Mouse (Mus musculus): ENCODE measurements around the gene Cfap61.

Gene Cfap61

GRCm38 (mm10) chr2:146250236-146250904, 315.8 kb downstream of the Cfap61 start:
- no peak for DNase-seq (ENCODE audit: extremely low read depth, insufficient read length, low spot score)

- no peak for DNase-seq (ENCODE audit: extremely low read depth, insufficient read length, low spot score)
Observed at GRCm38 (mm10) chr2:146254387-146254786, 319.8 kb downstream of the Cfap61 start.

- no peak for DNase-seq (ENCODE audit: extremely low read depth, insufficient read length, low spot score)
Observed at GRCm38 (mm10) chr2:146255636-146256035, 321.1 kb downstream of the Cfap61 start.

- DNase-seq (ENCODE audit: extremely low read depth, insufficient read length, low spot score), result no peak
Observed at GRCm38 (mm10) chr2:146256321-146256875, 321.8 kb downstream of the Cfap61 start.

GRCm38 (mm10) chr2:146257037-146257436, 322.5 kb downstream of the Cfap61 start:
- DNase-seq (ENCODE audit: extremely low read depth, insufficient read length, low spot score), result no peak

- DNase-seq (ENCODE audit: extremely low read depth, insufficient read length, low spot score), result no peak
Observed at GRCm38 (mm10) chr2:146257609-146258008, 323.0 kb downstream of the Cfap61 start.

GRCm38 (mm10) chr2:146258736-146259469, 324.3 kb downstream of the Cfap61 start:
- DNase-seq (ENCODE audit: extremely low read depth, insufficient read length, low spot score), result no peak

- no peak for DNase-seq (ENCODE audit: extremely low read depth, insufficient read length, low spot score)
Observed at GRCm38 (mm10) chr2:146259787-146260560, 325.4 kb downstream of the Cfap61 start.

- DNase-seq (ENCODE audit: extremely low read depth, insufficient read length, low spot score), result no peak
Observed at GRCm38 (mm10) chr2:146261146-146261545, 326.6 kb downstream of the Cfap61 start.

- no peak for DNase-seq (ENCODE audit: extremely low read depth, insufficient read length, low spot score)
Observed at GRCm38 (mm10) chr2:146262215-146262614, 327.6 kb downstream of the Cfap61 start.

- DNase-seq (ENCODE audit: extremely low read depth, insufficient read length, low spot score), result no peak
Observed at GRCm38 (mm10) chr2:146262966-146263365, 328.4 kb downstream of the Cfap61 start.
